Mouse (Mus musculus) testis, adult 2 months (tissue): ENCODE data around the gene Fancd2.

Experiments
- CTCF ChIP-seq: fragments of 200-500 bp; IDR thresholded peaks from 2 replicates; pipeline ENCODE4 v1.5.1; 2012; ENCODE audit warnings: low read depth, mild to moderate bottlenecking, inconsistent platforms, low read length, moderate library complexity; ENCODE audit not compliant: control insufficient read depth, insufficient read depth, insufficient replicate concordance
- POLR2A ChIP-seq: fragments of 200-500 bp; IDR thresholded peaks from 2 replicates; pipeline ENCODE4 v1.6.1; 2012; ENCODE audit warnings: low read depth, mild to moderate bottlenecking, inconsistent platforms, low read length, moderate library complexity; ENCODE audit not compliant: control insufficient read depth

DNA sequence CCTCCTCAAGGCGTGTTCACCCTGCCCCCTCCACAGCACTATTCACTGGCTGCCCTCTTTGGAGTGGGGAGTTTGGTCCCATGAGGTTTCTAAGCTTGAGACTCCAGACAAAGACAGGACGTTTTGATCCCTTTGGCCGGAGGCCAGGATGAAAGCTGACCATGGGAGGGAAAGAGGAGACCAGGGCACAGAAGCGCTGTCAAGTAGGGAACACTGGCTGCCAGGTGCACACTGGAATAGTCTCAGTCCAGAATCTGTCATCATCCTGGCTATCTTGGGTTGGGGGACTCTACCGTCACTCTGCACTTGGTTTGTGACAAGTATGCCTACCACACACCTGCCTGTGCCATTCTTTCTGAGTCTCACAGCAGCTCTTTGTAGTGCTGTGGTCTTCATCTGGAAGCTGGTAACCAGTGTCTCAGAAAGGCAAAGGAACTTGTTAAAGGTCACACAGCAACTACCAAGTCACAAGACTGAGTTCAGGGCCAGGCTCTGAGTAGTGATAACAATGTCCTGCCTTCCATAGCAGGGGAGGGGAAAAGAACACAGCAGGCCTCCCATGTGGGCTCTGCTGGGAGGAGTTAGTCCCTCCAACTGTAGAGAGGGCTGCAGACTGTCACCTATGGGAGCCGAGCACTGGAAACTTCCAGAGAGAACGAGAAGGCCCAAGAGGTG, 23.1 kb upstream of the Fancd2 start:
- TF ChIP-seq CTCF = no peak
- no peak for TF ChIP-seq POLR2A
